Mouse (Mus musculus) forebrain, postnatal 0 days (tissue): ENCODE measurements around the gene Zcchc9. TPM values are rescaled to one million over a fixed set of nuclear protein-coding genes. Genes with fewer than 3 reads are reported as not detected.

Experiments used
- ATAC-seq: fragments of 200-750 bp; cut with Nextera tagmentation; 2 replicates; pipeline ENCODE4 v1.8.0; 2017; ENCODE audit warnings: mild to moderate bottlenecking, moderate library complexity
- DNase-seq: peaks from one replicate; pipeline ENCODE4 v3.0.0-alpha.2; 2015
- H3K27ac ChIP-seq: fragments of 300-500 bp; sonication (generic); 2 replicates; pipeline ENCODE4 v1.5.1; 2014; ENCODE audit warnings: low read depth, mild to moderate bottlenecking, antibody characterized with exemption, low read length, moderate library complexity, mixed read lengths
- H3K27me3 ChIP-seq: fragments of 300-500 bp; sonication (generic); 2 replicates; pipeline ENCODE4 v1.6.1; 2014; ENCODE audit warnings: mild to moderate bottlenecking, low read length, mixed read lengths; ENCODE audit not compliant: insufficient read depth
- H3K36me3 ChIP-seq: fragments of 300-500 bp; sonication (generic); 2 replicates; pipeline ENCODE4 v1.6.1; 2014; ENCODE audit warnings: mild to moderate bottlenecking, moderate library complexity; ENCODE audit not compliant: insufficient read depth
- H3K4me1 ChIP-seq: fragments of 300-500 bp; sonication (generic); 2 replicates; pipeline ENCODE4 v1.6.1; 2014; ENCODE audit warnings: antibody characterized with exemption; ENCODE audit not compliant: insufficient read depth
- H3K4me2 ChIP-seq: fragments of 300-500 bp; sonication (generic); 2 replicates; pipeline ENCODE4 v1.6.1; 2014; ENCODE audit warnings: low read depth, mild to moderate bottlenecking, moderate library complexity
- H3K4me3 ChIP-seq: fragments of 300-500 bp; sonication (generic); 2 replicates; pipeline ENCODE4 v1.5.1; 2014; ENCODE audit warnings: low read depth, low read length, mixed read lengths
- H3K9ac ChIP-seq: fragments of 300-500 bp; sonication (generic); 2 replicates; pipeline ENCODE4 v1.6.1; 2014; ENCODE audit warnings: mild to moderate bottlenecking
- H3K9me3 ChIP-seq: fragments of 300-500 bp; sonication (generic); 2 replicates; pipeline ENCODE4 v1.6.1; 2016; ENCODE audit warnings: low read length
- CTCF ChIP-seq: sonication (generic); IDR thresholded peaks from 2 replicates; pipeline ENCODE4 v1.5.1; 2016; ENCODE audit warnings: antibody characterized with exemption, control low read depth, low read depth
- WGBS: fragments of 180-500 bp; shearing (Covaris S2); extraction: QIAGEN DNeasy Blood & Tissue Kit; methylation state at CpG from one replicate; pipeline ENCODE4 v1.1.7; 2014; 5-methylcytosine and 5-hydroxymethylcytosine counted together
- polyA plus RNA-seq: library from polyadenylated mRNA; unstranded; fragments of >200 nt; fragmentation: Nextera tagmentation; extraction: Ambion mirVana; gene quantifications from 2 replicates; pipeline ENCODE4 v1.2.1, GENCODE M21; 2015
- total RNA-seq: library from RNA; depleted of rRNA; stranded (reverse); fragments of >200 nt; gene quantifications from 2 replicates; pipeline ENCODE4 v1.2.3, GENCODE M21; 2014

Zcchc9 gene
- total and polyA plus RNA-seq, 2 experiments from 2014 or later, result 13.0 to 31.0 TPM

- Histone ChIP-seq H3K9me3 (no peaks in the 10 kb centered on the region), H3K36me3 (no peaks in the 10 kb centered on the region), H3K27ac (no peak overlapping the region), H3K4me1 (no peaks in the 10 kb centered on the region), H3K9ac (no peak overlapping the region), H3K4me3 (no peak overlapping the region), H3K4me2 (no peak overlapping the region), H3K27me3 (no peaks in the 10 kb centered on the region)
- DNase-seq (no peak), ATAC-seq (no peak)
- no peak for TF ChIP-seq CTCF
- WGBS, result 90% methylated on average over 6 of the region's 6 CpGs
Measured at GRCm38 (mm10) chr13:91761654-91762445, 45.7 kb downstream of the Zcchc9 start.

- Histone ChIP-seq H3K9ac (no peak overlapping the region), H3K36me3 (no peaks in the 10 kb centered on the region), H3K27ac (no peak overlapping the region), H3K9me3 (no peaks in the 10 kb centered on the region), H3K4me3 (no peak overlapping the region), H3K4me1 (no peaks in the 10 kb centered on the region), H3K27me3 (no peaks in the 10 kb centered on the region), H3K4me2 (no peak overlapping the region)
- DNase-seq (no peak), ATAC-seq (no peak)
- 94% methylated on average over 8 of the region's 8 CpGs for WGBS
- TF ChIP-seq CTCF, result no peak
Measured at GRCm38 (mm10) chr13:91760302-91761050, 47.0 kb downstream of the Zcchc9 start.

- Histone ChIP-seq H3K4me1 (no peaks in the 10 kb centered on the region), H3K27ac (no peak overlapping the region), H3K9ac (no peak overlapping the region), H3K4me2 (no peak overlapping the region), H3K4me3 (no peak overlapping the region), H3K27me3 (no peaks in the 10 kb centered on the region), H3K9me3 (no peaks in the 10 kb centered on the region), H3K36me3 (no peaks in the 10 kb centered on the region)
- no peak for TF ChIP-seq CTCF
- DNase-seq (no peak), ATAC-seq (no peak)
- WGBS, result 67% methylated on average over 8 of the region's 8 CpGs
Measured at GRCm38 (mm10) chr13:91759791-91760190, 47.7 kb downstream of the Zcchc9 start.

- H3K4me1 ChIP-seq, result no peaks in the 10 kb centered on the region
- no peak overlapping the region for H3K4me2 ChIP-seq
- H3K27me3 ChIP-seq, result no peaks in the 10 kb centered on the region
- H3K27ac ChIP-seq, result no peak overlapping the region
- H3K4me3 ChIP-seq, result no peak overlapping the region
- DNase-seq (no peak), ATAC-seq (peak; percentile 51; the same call in 1 of the 2 replicates)
- 78% methylated on average over 7 of the region's 7 CpGs for WGBS
- TF ChIP-seq CTCF, result no peak
- no peaks in the 10 kb centered on the region for H3K36me3 ChIP-seq
- H3K9me3 ChIP-seq, result no peaks in the 10 kb centered on the region
- H3K9ac ChIP-seq, result no peak overlapping the region
Measured at GRCm38 (mm10) chr13:91758316-91759048, 49.0 kb downstream of the Zcchc9 start.

- no peak for DNase-seq
- no peak for ATAC-seq
- Histone ChIP-seq H3K4me3 (no peak overlapping the region), H3K4me2 (no peak overlapping the region), H3K4me1 (no peaks in the 10 kb centered on the region), H3K36me3 (no peaks in the 10 kb centered on the region), H3K27ac (no peak overlapping the region), H3K9me3 (no peaks in the 10 kb centered on the region), H3K9ac (no peak overlapping the region), H3K27me3 (no peaks in the 10 kb centered on the region)
- WGBS, result 61% methylated on average over 4 of the region's 4 CpGs
- no peak for TF ChIP-seq CTCF
Measured at GRCm38 (mm10) chr13:91756230-91756629, 51.3 kb downstream of the Zcchc9 start.

GRCm38 (mm10) chr13:91754762-91755161, 52.7 kb downstream of the Zcchc9 start:
- Histone ChIP-seq H3K27ac (no peak overlapping the region), H3K36me3 (no peaks in the 10 kb centered on the region), H3K4me2 (no peak overlapping the region), H3K9me3 (no peaks in the 10 kb centered on the region), H3K4me3 (no peak overlapping the region), H3K27me3 (no peaks in the 10 kb centered on the region), H3K9ac (no peak overlapping the region), H3K4me1 (no peaks in the 10 kb centered on the region)
- no peak for DNase-seq
- ATAC-seq, result no peak
- no peak for TF ChIP-seq CTCF
